Mouse (Mus musculus) neural tube, embryonic 11.5 days (tissue): ENCODE results near the gene Trim25. TPM values are rescaled to one million over a fixed set of nuclear protein-coding genes. Genes with fewer than 3 reads are reported as not detected.
A peak's percentile ranks its signal among the peaks of the same experiment; 100 is the strongest.
"Not testable (repeated sequence)": the region's sequence is repeated elsewhere in the genome, so short reads cannot be mapped to it uniquely, and the experiment has no call there.

Experiments
- ATAC-seq: fragments of 200-750 bp; cut with Nextera tagmentation; 2 replicates; pipeline ENCODE4 v1.8.0; 2017; ENCODE audit warnings: moderate number of reproducible peaks, mild to moderate bottlenecking, moderate TSS enrichment, moderate library complexity; ENCODE audit not compliant: insufficient read depth, low FRiP score, low TSS enrichment
- DNase-seq: peaks from one replicate; pipeline ENCODE4 v3.0.0-alpha.2; 2015; ENCODE audit warnings: low spot score
- H3K27ac ChIP-seq: fragments of 300-500 bp; sonication (generic); 2 replicates; pipeline ENCODE4 v1.5.1; 2014; ENCODE audit warnings: low read depth, mild to moderate bottlenecking, low read length
- H3K27me3 ChIP-seq: fragments of 300-500 bp; sonication (generic); 2 replicates; pipeline ENCODE4 v1.6.1; 2014; ENCODE audit warnings: mild to moderate bottlenecking, low read length, mixed read lengths; ENCODE audit not compliant: control insufficient read depth, insufficient read depth
- H3K36me3 ChIP-seq: fragments of 300-500 bp; sonication (generic); 2 replicates; pipeline ENCODE4 v1.6.1; 2014; ENCODE audit warnings: mild to moderate bottlenecking, low read length, moderate library complexity, mixed read lengths; ENCODE audit not compliant: control insufficient read depth, insufficient read depth
- H3K4me1 ChIP-seq: fragments of 300-500 bp; sonication (generic); 2 replicates; pipeline ENCODE4 v1.6.1; 2014; ENCODE audit warnings: low read length, mixed read lengths; ENCODE audit not compliant: control insufficient read depth, insufficient read depth
- H3K4me2 ChIP-seq: fragments of 300-500 bp; sonication (generic); 2 replicates; pipeline ENCODE4 v1.6.1; 2014; ENCODE audit warnings: low read depth, mild to moderate bottlenecking, moderate library complexity
- H3K4me3 ChIP-seq: fragments of 300-500 bp; sonication (generic); 2 replicates; pipeline ENCODE4 v1.5.1; 2014; ENCODE audit warnings: low read depth, low read length
- H3K9ac ChIP-seq: fragments of 300-500 bp; sonication (generic); 2 replicates; pipeline ENCODE4 v1.6.1; 2014; ENCODE audit warnings: mild to moderate bottlenecking, low read length
- H3K9me3 ChIP-seq: fragments of 300-500 bp; sonication (generic); 2 replicates; pipeline ENCODE4 v1.6.1; 2016; ENCODE audit warnings: low read length; ENCODE audit not compliant: control insufficient read depth
- WGBS: fragments of 180-500 bp; shearing (Covaris S2); extraction: QIAGEN DNeasy Blood & Tissue Kit; methylation state at CpG from one replicate; pipeline ENCODE4 v1.1.7; 2014; 5-methylcytosine and 5-hydroxymethylcytosine counted together
- polyA plus RNA-seq: library from polyadenylated mRNA; unstranded; fragments of >200 nt; fragmentation: Nextera tagmentation; extraction: Ambion mirVana; gene quantifications from 2 replicates; pipeline ENCODE4 v1.2.1, GENCODE M21; 2014

Gene Trim25
- polyA plus RNA-seq, 1 experiment from 2014 or later = 2.5 TPM

- no peaks in the 10 kb centered on the region for H3K27me3 ChIP-seq
- no peak overlapping the region for H3K4me2 ChIP-seq
- DNase-seq = no peak
- no peaks in the 10 kb centered on the region for H3K4me1 ChIP-seq
- H3K9ac ChIP-seq = no peak overlapping the region
- peaks cover 2% of the 10 kb centered on the region; the same call in 1 of the 2 replicates for H3K36me3 ChIP-seq
- ATAC-seq = no peak
- no peak overlapping the region for H3K27ac ChIP-seq
- 85% methylated on average over 6 of the region's 6 CpGs for WGBS
- H3K9me3 ChIP-seq = no peaks in the 10 kb centered on the region
- H3K4me3 ChIP-seq = no peak overlapping the region
Measured at GRCm38 (mm10) chr11:89038496-89038895, 39.3 kb downstream of the Trim25 start.

GRCm38 (mm10) chr11:89039325-89039724, 40.1 kb downstream of the Trim25 start:
- peak; percentile 54 for DNase-seq

GRCm38 (mm10) chr11:89041073-89041472, 41.9 kb downstream of the Trim25 start:
- H3K36me3 ChIP-seq = not testable (repeated sequence)
- WGBS = 93% methylated on average over 6 of the region's 7 CpGs

More at GRCm38 (mm10) chr11:89039325-89039724, 40.1 kb downstream of the Trim25 start:
- Histone ChIP-seq H3K4me3 (no peak overlapping the region), H3K4me1 (no peaks in the 10 kb centered on the region), H3K9me3 (no peaks in the 10 kb centered on the region), H3K4me2 (no peak overlapping the region), H3K27ac (no peak overlapping the region), H3K27me3 (no peaks in the 10 kb centered on the region), H3K36me3 (peaks cover 2% of the 10 kb centered on the region; the same call in 1 of the 2 replicates), H3K9ac (no peak overlapping the region)
- no peak for ATAC-seq
- 40% methylated on average over 3 of the region's 3 CpGs for WGBS

GRCm38 (mm10) chr11:89043046-89043445, 43.9 kb downstream of the Trim25 start:
- peaks cover 5% of the 10 kb centered on the region for H3K36me3 ChIP-seq
- no peak overlapping the region for H3K27ac ChIP-seq
- no peak overlapping the region for H3K9ac ChIP-seq
- H3K27me3 ChIP-seq = no peaks in the 10 kb centered on the region
- no peak for ATAC-seq
- WGBS = 96% methylated on average over 7 of the region's 7 CpGs
- H3K4me2 ChIP-seq = no peak overlapping the region
- H3K4me3 ChIP-seq = no peak overlapping the region
- DNase-seq = no peak
- no peaks in the 10 kb centered on the region for H3K9me3 ChIP-seq
- H3K4me1 ChIP-seq = no peaks in the 10 kb centered on the region

More at GRCm38 (mm10) chr11:89041073-89041472, 41.9 kb downstream of the Trim25 start:
- not testable (repeated sequence) for DNase-seq, H3K4me1 ChIP-seq, H3K9me3 ChIP-seq, H3K27me3 ChIP-seq, ATAC-seq, H3K27ac ChIP-seq, H3K4me2 ChIP-seq, H3K4me3 ChIP-seq, H3K9ac ChIP-seq

- not testable (repeated sequence) for H3K9ac ChIP-seq, H3K9me3 ChIP-seq, H3K27ac ChIP-seq, H3K4me2 ChIP-seq, DNase-seq, ATAC-seq, H3K4me3 ChIP-seq, H3K36me3 ChIP-seq, H3K4me1 ChIP-seq, H3K27me3 ChIP-seq
- 98% methylated on average over 3 of the region's 3 CpGs for WGBS
Measured at GRCm38 (mm10) chr11:89045501-89045900, 46.3 kb downstream of the Trim25 start.

GRCm38 (mm10) chr11:89046021-89046420, 46.8 kb downstream of the Trim25 start:
- H3K4me1 ChIP-seq = no peaks in the 10 kb centered on the region
- H3K4me3 ChIP-seq = no peak overlapping the region
- DNase-seq (no peak), ATAC-seq (no peak)
- peaks cover 3% of the 10 kb centered on the region; the same call in 1 of the 2 replicates for H3K36me3 ChIP-seq
- no peaks in the 10 kb centered on the region for H3K27me3 ChIP-seq
- no peak overlapping the region for H3K27ac ChIP-seq
- 93% methylated on average over 3 of the region's 3 CpGs for WGBS
- no peak overlapping the region for H3K4me2 ChIP-seq
- no peaks in the 10 kb centered on the region for H3K9me3 ChIP-seq
- H3K9ac ChIP-seq = no peak overlapping the region

- 92% methylated on average over 6 of the region's 6 CpGs for WGBS
- Histone ChIP-seq H3K36me3 (no peaks in the 10 kb centered on the region), H3K27ac (no peak overlapping the region), H3K4me1 (no peaks in the 10 kb centered on the region), H3K9ac (no peak overlapping the region), H3K9me3 (no peaks in the 10 kb centered on the region), H3K27me3 (no peaks in the 10 kb centered on the region), H3K4me3 (no peak overlapping the region), H3K4me2 (no peak overlapping the region)
- no peak for ATAC-seq
- DNase-seq = no peak
Measured at GRCm38 (mm10) chr11:89051767-89052166, 52.6 kb downstream of the Trim25 start.

- WGBS = 90% methylated on average over 13 of the region's 13 CpGs
Measured at GRCm38 (mm10) chr11:89055931-89056690, 56.9 kb downstream of the Trim25 start.

More at GRCm38 (mm10) chr11:89055931-89056690, 56.9 kb downstream of the Trim25 start:
- DNase-seq (no peak), ATAC-seq (no peak)
- H3K9me3 ChIP-seq = no peaks in the 10 kb centered on the region
- no peak overlapping the region for H3K9ac ChIP-seq
- H3K36me3 ChIP-seq = no peaks in the 10 kb centered on the region
- peaks cover 4% of the 10 kb centered on the region; the same call in 1 of the 2 replicates for H3K4me1 ChIP-seq
- H3K4me3 ChIP-seq = no peak overlapping the region
- H3K27ac ChIP-seq = no peak overlapping the region
- no peaks in the 10 kb centered on the region for H3K27me3 ChIP-seq
- no peak overlapping the region for H3K4me2 ChIP-seq
